Mouse (Mus musculus) T-helper 17 cell (primary cell): ENCODE results near the gene Lhx9.

Experiments
- in situ Hi-C, 2 experiments: fragments of 300-600 bp; cut with MboI, MseI; formaldehyde crosslinking; loops; 1 replicate in 1 of 2; 2 replicates in 1 of 2; pipeline ENCODE4 v1.15.1; 2025; ENCODE audit warnings: high pct_unique_total_duplicates in 2 of 2

Gene Lhx9

GRCm38 (mm10) chr1:138840440-138841305, 7.7 kb downstream of the Lhx9 start:
- in situ Hi-C loops: loop anchor here in 1 of 2 experiments (5.0 kb wide), 2 partner anchors 137 to 322 kb away; no protein-coding TSS in a partner anchor

- in situ Hi-C loops: loop anchor here (5.0 to 10.0 kb wide), 4 partner anchors 137 to 585 kb away; partner anchors contain the start of gene Zbtb41 (in 1 of the 2)
Observed at GRCm38 (mm10) chr1:138839809-138840430, 8.5 kb downstream of the Lhx9 start.

DNA sequence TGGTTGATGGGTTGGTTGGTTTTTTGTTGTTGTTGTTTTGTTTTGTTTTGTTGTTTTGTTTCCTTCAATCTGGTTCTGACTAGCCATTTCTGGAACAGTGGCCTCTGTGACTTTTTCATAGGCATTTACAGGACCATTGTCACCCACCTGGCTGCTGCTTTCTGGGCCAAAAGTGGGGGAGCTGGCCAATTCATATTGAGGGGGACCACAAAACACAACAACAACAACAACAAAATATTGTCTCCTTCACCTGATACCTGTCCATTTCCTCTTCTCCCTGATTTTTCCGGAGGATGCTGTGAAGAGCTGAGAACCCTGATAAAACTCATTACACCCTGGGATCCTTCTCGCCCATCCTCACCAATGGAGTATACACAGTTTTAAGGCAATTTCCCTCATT, 9.1 kb downstream of the Lhx9 start:
- in situ Hi-C loops: loop anchor here (10.0 kb wide), 2 partner anchors 236 to 586 kb away; partner anchors contain the start of gene Zbtb41 (in 1 of the 2)

DNA sequence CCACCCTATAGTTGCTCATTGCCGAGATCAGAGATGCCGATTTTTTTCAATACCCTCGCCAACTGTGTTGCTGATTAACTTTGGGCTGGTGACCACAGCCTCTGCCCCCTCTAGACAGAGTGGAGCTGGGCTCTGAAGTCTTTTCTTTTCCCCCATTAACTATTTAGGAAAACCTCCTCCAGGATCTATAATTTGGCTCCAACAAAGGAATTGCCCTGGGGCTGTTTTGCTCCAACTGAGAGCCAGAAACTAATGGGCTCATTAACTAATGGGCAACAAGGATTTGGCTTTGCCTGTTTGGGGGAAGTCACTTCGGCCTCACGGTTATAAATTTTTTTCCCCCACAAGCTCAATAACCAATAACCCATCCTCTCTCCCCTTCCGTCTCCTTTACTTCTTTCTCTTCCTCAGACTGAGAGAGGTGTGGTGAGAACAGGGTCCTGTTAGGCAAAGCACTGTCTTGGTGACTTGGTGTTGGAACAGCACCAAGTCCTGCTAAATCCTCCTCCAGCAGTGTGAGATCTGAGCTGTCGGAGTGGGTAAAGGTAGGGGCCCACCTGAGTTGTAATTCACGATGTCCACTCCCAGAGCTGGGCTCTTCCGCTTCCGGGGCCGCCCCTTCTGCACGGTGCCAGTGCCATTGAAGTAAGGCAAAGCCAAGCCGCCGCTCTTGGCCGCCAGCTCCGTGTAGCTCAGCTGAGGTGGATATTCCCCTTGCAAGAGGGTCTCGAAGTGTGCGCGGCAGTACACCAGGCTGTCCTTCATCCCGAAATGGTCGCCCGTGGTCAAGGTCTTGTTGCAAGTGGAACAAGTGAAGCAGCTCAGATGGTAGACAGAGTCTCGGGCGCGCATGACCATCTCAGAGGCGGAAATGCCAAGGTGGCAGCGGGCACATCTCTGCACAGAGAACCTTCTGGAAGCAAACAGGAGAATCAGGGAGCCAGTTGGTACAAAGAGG, 10.3 kb downstream of the Lhx9 start:
- in situ Hi-C loops: loop anchor here (10.0 kb wide), 2 partner anchors 237 to 587 kb away; partner anchors contain the start of gene Zbtb41 (in 1 of the 2)

DNA sequence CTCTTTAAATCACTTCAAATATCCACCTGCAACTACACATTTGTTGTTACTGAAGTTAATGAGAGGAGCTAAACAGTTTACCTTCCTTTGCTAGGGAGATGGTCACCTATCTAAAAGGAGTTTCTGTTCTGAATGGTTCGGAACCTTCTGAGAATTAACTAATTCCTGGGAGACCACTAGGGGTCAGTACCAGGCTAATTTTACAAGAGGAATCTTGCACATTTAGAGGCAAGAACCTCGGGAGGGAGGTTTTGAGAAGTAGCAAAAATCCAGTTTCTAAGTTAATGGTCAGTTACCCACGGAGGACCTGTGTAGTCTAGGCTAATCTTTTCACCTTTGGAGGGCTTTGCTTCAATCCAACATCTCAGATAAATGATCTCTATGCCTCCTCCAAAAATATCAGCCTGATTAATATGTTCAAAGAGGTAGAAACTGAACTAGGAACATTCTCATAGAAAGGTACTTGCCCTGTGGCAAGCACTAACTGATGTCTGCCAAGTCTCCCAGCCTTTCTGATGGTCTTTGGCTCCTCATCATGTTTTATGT, 12.9 kb downstream of the Lhx9 start:
- in situ Hi-C loops: loop anchor here (10.0 kb wide), 2 partner anchors 239 to 589 kb away; partner anchors contain the start of gene Zbtb41 (in 1 of the 2)

DNA sequence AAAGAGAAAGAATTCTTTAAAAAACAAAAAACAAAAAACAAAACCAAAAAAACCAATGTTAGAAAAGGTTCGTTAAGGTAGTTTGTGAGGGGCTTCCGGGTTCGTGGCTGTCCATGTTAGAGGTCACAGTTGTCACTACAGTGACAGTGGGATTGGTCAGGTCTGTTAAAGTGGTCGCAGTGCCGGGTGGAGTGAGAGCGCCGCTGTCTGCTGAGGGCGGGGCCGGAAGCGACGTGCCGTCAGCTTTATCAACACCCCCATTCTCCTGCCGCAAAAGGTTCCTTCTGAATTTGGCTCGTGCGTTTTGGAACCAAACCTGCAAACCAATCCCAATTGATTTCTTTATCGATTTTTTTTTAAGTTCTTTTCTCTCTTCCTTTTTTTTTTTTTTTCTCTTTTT, 17.1 kb downstream of the Lhx9 start:
- in situ Hi-C loops: loop anchor here (10.0 kb wide), 2 partner anchors 243 to 593 kb away; partner anchors contain the start of gene Zbtb41 (in 1 of the 2)

DNA sequence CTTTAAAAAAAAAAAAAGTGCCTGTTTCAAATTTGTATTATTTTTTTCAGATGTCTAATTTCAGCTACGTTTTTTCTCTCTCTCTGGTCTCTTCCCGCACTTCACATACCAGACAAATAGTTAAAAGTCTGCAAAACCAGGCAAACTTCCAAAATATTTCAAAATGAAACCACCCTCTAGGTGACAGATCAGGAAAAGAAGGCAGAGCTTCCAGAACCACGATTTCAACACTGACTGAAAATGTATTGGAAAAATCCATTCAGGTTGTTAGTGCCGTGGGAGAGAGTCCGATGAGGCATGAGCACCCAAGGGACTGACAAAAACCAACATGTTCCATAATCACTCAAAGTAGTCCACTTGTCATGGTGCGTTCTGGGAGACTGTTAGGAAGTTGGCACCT, 21.5 kb downstream of the Lhx9 start:
- in situ Hi-C loops: loop anchor here in 1 of 2 experiments (5.0 kb wide), 1 partner anchor 335 kb away; no protein-coding TSS in a partner anchor

GRCm38 (mm10) chr1:138822985-138823322, 25.4 kb downstream of the Lhx9 start:
- in situ Hi-C loops: no loop called here

- in situ Hi-C loops: no loop called here
Observed at GRCm38 (mm10) chr1:138822255-138822984, 26.0 kb downstream of the Lhx9 start.

GRCm38 (mm10) chr1:138801732-138802131, 46.6 kb downstream of the Lhx9 start:
- in situ Hi-C loops: no loop called here

- in situ Hi-C loops: no loop called here
Observed at GRCm38 (mm10) chr1:138801296-138801695, 47.1 kb downstream of the Lhx9 start.

DNA sequence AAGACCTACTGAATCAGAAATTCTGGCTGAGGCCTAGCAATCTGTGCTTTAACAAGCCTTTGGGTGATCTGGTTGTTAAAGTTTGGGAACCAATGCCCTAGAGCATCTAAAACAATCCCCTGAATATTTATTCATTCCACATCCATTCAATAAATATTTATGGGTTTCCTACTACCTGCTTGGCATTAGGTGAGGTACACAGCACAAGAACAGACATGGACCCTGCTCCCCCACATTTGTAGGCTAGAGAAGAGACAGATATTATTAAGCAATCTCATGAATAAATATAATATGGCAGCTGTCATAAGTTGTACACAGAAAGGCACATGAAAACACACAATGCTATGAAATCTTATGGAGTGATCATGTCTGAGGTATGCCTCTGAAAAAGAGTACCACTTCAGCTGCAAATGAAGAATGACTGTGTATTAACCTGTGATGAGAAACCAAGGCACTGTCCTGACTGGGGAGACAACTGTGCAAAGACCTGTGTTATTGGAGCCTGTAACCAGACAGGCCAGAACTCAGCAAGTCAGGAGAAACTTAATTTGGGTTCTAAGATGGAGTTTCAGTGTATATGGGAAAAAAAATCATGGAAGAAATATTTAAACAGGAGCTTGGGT, 48.6 kb downstream of the Lhx9 start:
- in situ Hi-C loops: no loop called here

DNA sequence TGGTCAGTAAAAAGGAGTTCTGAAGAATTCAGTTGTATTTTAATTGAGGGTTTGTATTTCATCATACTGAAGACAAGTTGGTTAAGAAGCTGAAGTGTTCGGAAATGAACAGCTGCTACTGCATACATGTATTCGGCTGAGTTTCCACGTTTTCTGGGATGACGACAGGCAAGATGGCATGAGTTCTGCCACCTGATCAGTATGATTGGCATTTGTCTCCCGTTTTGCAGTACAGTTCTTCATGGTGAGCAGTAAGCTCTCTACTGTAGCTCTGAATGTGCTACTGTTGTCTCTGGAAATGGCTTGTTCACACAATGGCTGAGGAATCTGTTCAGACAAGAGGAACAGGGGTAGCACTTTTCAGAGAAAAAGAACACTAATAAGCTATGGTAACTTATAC, 50.3 kb downstream of the Lhx9 start:
- in situ Hi-C loops: no loop called here

GRCm38 (mm10) chr1:138785856-138786255, 62.5 kb downstream of the Lhx9 start:
- in situ Hi-C loops: no loop called here

GRCm38 (mm10) chr1:138784019-138784418, 64.4 kb downstream of the Lhx9 start:
- in situ Hi-C loops: no loop called here
